11 mouse cellular contexts compared by ENCODE assay signal in the genomic region with DNA sequence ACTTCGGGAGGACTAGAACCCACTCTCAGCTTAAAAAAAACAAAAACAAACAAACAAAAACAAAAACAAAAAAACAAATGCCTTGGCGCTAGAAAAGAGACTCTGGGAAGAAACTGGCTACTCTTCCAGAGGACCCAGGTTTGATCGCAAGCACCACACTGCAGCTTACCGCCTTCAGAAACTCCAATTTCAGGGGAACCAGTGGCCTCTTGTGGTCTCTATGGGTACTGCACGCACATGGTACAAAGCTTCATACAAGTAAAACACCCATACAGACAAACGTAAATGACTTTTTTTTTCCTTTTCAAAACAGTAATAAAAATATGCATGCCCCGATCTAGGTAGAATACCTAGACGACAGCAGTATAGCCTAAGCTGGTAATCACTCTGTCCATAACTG.
A peak's percentile ranks its signal among the peaks of the same experiment; 100 is the strongest.
DNase-seq lines count a peak whose midpoint lies in the region; ATAC-seq and TF ChIP-seq lines count a peak whose summit lies in the region.
"Had no signal": no experiment of that assay in that cellular context is flagged by ENCODE, and none has a peak within 500 bp of the region (broad histone marks: within the 10 kb centered on the region; RNA-seq: fewer than 3 reads in every experiment).

No protein-coding gene starts in this region.

- intact Hi-C loops in left cerebral cortex, postnatal 25 days (cut with DNase I): no loop called here

- TF ChIP-seq POLR2A in testis, adult 2 months (IDR thresholded peaks at IDR 0.05; ENCODE audit: control insufficient read depth, low read depth, low read length): no peak

- DNase-seq in forebrain, postnatal 0 days: no peak
- DNase-seq in forebrain, embryonic 10.5 days (ENCODE audit: extremely low spot score, low spot score): no peak
- DNase-seq in liver: peak; percentile 34
- peak; percentile 62 for DNase-seq in ZHBTc4 (ENCODE audit: low read depth, low spot score)
- DNase-seq in left cerebral cortex, postnatal 25 days (ENCODE audit: low spot score in 2 of 2): no peak
- DNase-seq: right cerebral cortex, adult 18-20 months had no signal

- no peak for ATAC-seq in forebrain, postnatal 0 days
- no peak for ATAC-seq in liver, embryonic 12.5 days
- no peak for ATAC-seq in frontal cortex, adult (ENCODE audit: low TSS enrichment)

- H3K4me1 ChIP-seq in forebrain, postnatal 0 days (ENCODE audit: insufficient read depth): no peaks in the 10 kb centered on the region
- peaks cover 5% of the 10 kb centered on the region; the same call in 1 of the 2 replicates for H3K4me1 ChIP-seq in forebrain, embryonic 10.5 days
- H3K4me1 ChIP-seq in liver, embryonic 12.5 days: no peaks in the 10 kb centered on the region
- H3K4me1 ChIP-seq in testis, adult 2 months (ENCODE audit: control insufficient read depth, insufficient read depth, low read length): no peaks in the 10 kb centered on the region

- H3K27ac ChIP-seq in forebrain, postnatal 0 days (ENCODE audit: low read depth, low read length): no peak overlapping the region
- H3K27ac ChIP-seq in forebrain, embryonic 10.5 days: no peak overlapping the region
- H3K27ac ChIP-seq in liver, embryonic 12.5 days: no peak overlapping the region
- no peak overlapping the region for H3K27ac ChIP-seq in testis, adult 2 months (ENCODE audit: control insufficient read depth, insufficient read depth, low read depth, low read length)

- H3K27me3 ChIP-seq in forebrain, postnatal 0 days (ENCODE audit: insufficient read depth, low read length): no peaks in the 10 kb centered on the region
- H3K27me3 ChIP-seq in forebrain, embryonic 10.5 days (ENCODE audit: poor library complexity, severe bottlenecking): peaks cover 49% of the 10 kb centered on the region
- H3K27me3 ChIP-seq in liver, embryonic 12.5 days (replicated peaks): no peaks in the 10 kb centered on the region
- no peaks in the 10 kb centered on the region for H3K27me3 ChIP-seq in testis, adult 2 months (ENCODE audit: control insufficient read depth, insufficient read depth, low read length)
- H3K27me3 ChIP-seq: CH12.LX had no signal

- H3K4me2 ChIP-seq in forebrain, postnatal 0 days (ENCODE audit: low read depth): no peak overlapping the region
- no peak overlapping the region for H3K4me2 ChIP-seq in liver, embryonic 12.5 days
- H3K4me2 ChIP-seq: heart, embryonic 11.5 days had no signal

- 97% methylated on average over 8 of the region's 8 CpGs for WGBS in forebrain, postnatal 0 days
- WGBS in forebrain, embryonic 10.5 days: 94% methylated on average over 8 of the region's 8 CpGs
- WGBS in liver, embryonic 12.5 days (ENCODE audit: insufficient replicate concordance): 82% methylated on average over 8 of the region's 8 CpGs

- H3K9ac ChIP-seq in forebrain, postnatal 0 days: no peak overlapping the region
- H3K9ac ChIP-seq in liver, embryonic 12.5 days: no peak overlapping the region

- no peak overlapping the region for H3K4me3 ChIP-seq in forebrain, postnatal 0 days (ENCODE audit: low read depth, low read length)
- H3K4me3 ChIP-seq in forebrain, embryonic 10.5 days: no peak overlapping the region
- H3K4me3 ChIP-seq in liver, embryonic 12.5 days: no peak overlapping the region
- H3K4me3 ChIP-seq in testis, adult 2 months (ENCODE audit: control insufficient read depth, low read depth, low read length): no peak overlapping the region

- H3K36me3 ChIP-seq in forebrain, postnatal 0 days (ENCODE audit: insufficient read depth): no peaks in the 10 kb centered on the region
- peaks cover 8% of the 10 kb centered on the region; the same call in 1 of the 2 replicates for H3K36me3 ChIP-seq in forebrain, embryonic 10.5 days (replicated peaks)
- no peaks in the 10 kb centered on the region for H3K36me3 ChIP-seq in liver, embryonic 12.5 days
- no peaks in the 10 kb centered on the region for H3K36me3 ChIP-seq in testis, adult 2 months (ENCODE audit: control insufficient read depth, insufficient read depth, low read length)

- H3K9me3 ChIP-seq in forebrain, postnatal 0 days (ENCODE audit: low read length): no peaks in the 10 kb centered on the region
- H3K9me3 ChIP-seq in forebrain, embryonic 10.5 days: peaks cover 10% of the 10 kb centered on the region
- H3K9me3 ChIP-seq in liver, embryonic 12.5 days (replicated peaks): 0 out of 2 replicates have a peak, but pooled peaks cover 6% of the 10 kb centered on the region

- peak; percentile 49 for TF ChIP-seq CTCF in forebrain, postnatal 0 days (IDR thresholded peaks at IDR 0.05; ENCODE audit: low read depth)
- TF ChIP-seq CTCF in testis, adult 2 months (IDR thresholded peaks at IDR 0.05; ENCODE audit: control insufficient read depth, insufficient read depth, insufficient replicate concordance, low read depth, low read length): peak; percentile 68; the same call in 1 of the 2 replicates

Comparison
In these comparisons a context has a peak if more than half of its experiments do, and no peak if none do; other contexts are left out.
1. DNase-seq: peak in liver (single experiment) and ZHBTc4 (single experiment); none in forebrain, postnatal 0 days (single experiment), forebrain, embryonic 10.5 days (single experiment) and left cerebral cortex, postnatal 25 days (0 of 2).